Mouse (Mus musculus): ENCODE measurements around the gene Gja1. TPM values are rescaled to one million over a fixed set of nuclear protein-coding genes. Genes with fewer than 3 reads are reported as not detected.
A peak's percentile ranks its signal among the peaks of the same experiment; 100 is the strongest.

The Gja1 gene
- polyA plus RNA-seq (2015; fragmentation: Nextera tagmentation; extraction: Ambion mirVana): 368 and 467 TPM in 2 replicates

DNA sequence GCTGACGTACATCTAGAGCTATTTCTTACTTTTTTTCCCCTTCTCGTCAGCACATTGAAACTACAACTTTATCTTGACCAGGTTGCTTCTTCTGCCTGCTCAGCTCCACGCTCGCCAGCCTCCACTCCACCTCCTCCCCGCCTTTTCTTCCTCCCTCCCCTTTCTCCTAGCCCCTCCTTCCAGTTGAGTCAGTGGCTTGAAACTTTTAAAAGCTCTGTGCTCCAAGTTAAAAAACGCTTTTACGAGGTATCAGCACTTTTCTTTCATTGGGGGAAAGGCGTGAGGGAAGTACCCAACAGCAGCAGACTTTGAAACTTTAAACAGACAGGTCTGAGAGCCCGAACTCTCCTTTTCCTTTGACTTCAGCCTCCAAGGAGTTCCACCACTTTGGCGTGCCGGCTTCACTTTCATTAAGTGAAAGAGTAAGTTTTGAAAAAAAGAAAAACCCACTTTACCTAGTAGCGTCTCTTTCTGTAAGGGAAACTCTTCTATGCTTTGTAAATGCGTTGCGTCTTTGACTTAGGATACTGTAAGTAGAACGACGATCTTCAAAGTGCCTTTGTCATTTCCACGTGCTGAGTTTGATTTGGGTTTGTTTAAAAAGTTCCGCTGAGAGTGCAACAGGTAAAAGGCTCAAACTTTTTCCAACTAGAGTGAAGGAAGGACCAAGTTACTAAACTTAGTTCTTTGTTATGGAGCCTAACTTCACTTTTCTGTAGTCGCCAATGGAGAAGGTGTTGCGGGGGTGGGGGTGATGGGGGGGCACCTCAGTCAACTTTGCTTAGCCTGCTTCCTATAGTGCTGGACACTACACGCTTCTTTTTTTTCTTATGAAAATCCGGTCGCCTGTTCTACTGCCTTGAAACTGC is at the start of gene Gja1:
Gja1 (plus strand) TSS at position 234 of the 869 bp plus-strand sequence.
- peak within 1 kb of the TSS; percentile 68 for H3K4me2 ChIP-seq
- H3K4me1 ChIP-seq (replicated peaks): peaks cover 11% of the 10 kb centered on the region
- peak within 1 kb of the TSS; percentile 70 for H3K4me3 ChIP-seq
- ATAC-seq (replicated peaks; ENCODE audit: insufficient number of reproducible peaks, insufficient read depth, low FRiP score, low read depth): peak; percentile 78
- no peaks in the 10 kb centered on the region for H3K27me3 ChIP-seq
- peak within 1 kb of the TSS; percentile 87 for H3K27ac ChIP-seq
- H3K36me3 ChIP-seq: no peaks in the 10 kb centered on the region
- peak within 1 kb of the TSS; percentile 83 for H3K9ac ChIP-seq
- WGBS: under 1% methylated on average over 23 of the region's 23 CpGs
- H3K9me3 ChIP-seq (replicated peaks): no peaks in the 10 kb centered on the region

DNA sequence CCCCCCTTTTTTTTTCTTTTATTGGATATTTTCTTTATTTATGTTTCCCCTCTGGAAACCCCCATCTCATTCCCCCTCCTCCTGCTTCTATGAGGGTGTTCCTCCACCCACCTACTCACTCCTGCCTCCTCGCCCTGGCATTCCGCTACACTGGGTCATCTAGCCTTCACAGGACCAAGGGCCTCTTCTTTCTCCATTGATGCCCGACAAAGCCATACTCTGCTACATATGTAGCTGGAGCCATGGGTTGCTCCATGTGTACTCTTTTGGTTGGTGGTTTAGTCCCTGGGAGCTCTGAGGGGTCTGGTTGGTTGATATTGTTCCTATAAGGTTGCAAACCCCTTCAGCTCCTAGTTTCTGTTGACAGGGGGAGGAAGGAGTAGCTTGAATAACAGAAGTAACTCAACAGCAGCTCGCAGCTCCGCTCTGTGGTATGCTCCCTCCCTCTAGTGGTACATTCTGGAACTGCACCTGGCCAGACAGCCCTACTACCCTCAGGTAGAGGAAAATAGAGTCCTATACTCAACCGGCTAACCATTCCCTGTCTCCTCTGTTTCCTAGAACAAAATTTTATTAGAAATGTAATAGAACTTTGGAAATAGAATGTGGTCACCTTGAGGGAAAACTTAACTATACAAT is 38.2 kb upstream of the Gja1 start:
- no peaks in the 10 kb centered on the region for H3K4me1 ChIP-seq (replicated peaks)
- 0 out of 2 replicates have a peak, but pooled peaks have one; percentile 55 for ATAC-seq (replicated peaks; ENCODE audit: insufficient number of reproducible peaks, insufficient read depth, low FRiP score, low read depth)
- 49% methylated on average over 6 of the region's 6 CpGs for WGBS

DNA sequence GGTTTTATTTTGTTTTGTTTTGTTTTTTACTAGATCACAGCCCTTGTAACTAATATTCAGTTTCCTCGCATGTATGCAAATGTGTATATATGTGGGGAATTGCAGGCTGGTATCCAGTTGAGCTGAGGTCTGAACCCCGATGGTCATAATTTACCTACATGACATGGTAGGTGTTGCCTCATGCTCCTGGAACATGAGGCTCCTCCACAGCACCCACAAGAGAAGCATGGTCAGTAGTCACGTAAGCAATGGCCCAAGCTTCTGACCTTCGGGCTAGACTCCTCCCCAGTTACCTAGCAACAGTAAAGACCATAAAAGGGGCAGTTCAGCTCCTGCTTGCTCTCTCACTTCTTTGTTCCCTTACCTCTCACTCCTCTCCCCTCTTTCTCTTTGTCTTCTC is 16.7 kb upstream of the Gja1 start:
- Histone ChIP-seq H3K4me2 (no peak overlapping the region), H3K9me3 (replicated peaks) (no peaks in the 10 kb centered on the region), H3K36me3 (no peaks in the 10 kb centered on the region), H3K9ac (no peak overlapping the region), H3K4me1 (replicated peaks) (no peaks in the 10 kb centered on the region), H3K27me3 (no peaks in the 10 kb centered on the region), H3K4me3 (no peak overlapping the region), H3K27ac (no peak overlapping the region)
- WGBS: 70% methylated on average over 4 of the region's 4 CpGs
- no peak for ATAC-seq (replicated peaks; ENCODE audit: insufficient number of reproducible peaks, insufficient read depth, low FRiP score, low read depth)

More for the DNA sequence above, 38.2 kb upstream of the Gja1 start:
- H3K4me2 ChIP-seq: no peak overlapping the region
- no peaks in the 10 kb centered on the region for H3K36me3 ChIP-seq
- H3K27ac ChIP-seq: no peak overlapping the region
- no peaks in the 10 kb centered on the region for H3K27me3 ChIP-seq
- no peak overlapping the region for H3K9ac ChIP-seq
- no peak overlapping the region for H3K4me3 ChIP-seq
- no peaks in the 10 kb centered on the region for H3K9me3 ChIP-seq (replicated peaks)

GRCm38 (mm10) chr10:56369073-56369472 is 8.1 kb upstream of the Gja1 start:
- peaks cover 6% of the 10 kb centered on the region; the same call in 1 of the 2 replicates for H3K4me1 ChIP-seq (replicated peaks)
- no peaks in the 10 kb centered on the region for H3K36me3 ChIP-seq
- WGBS: 17% methylated on average over 7 of the region's 7 CpGs
- no peak overlapping the region for H3K9ac ChIP-seq
- no peak overlapping the region for H3K27ac ChIP-seq
- ATAC-seq (replicated peaks; ENCODE audit: insufficient number of reproducible peaks, insufficient read depth, low FRiP score, low read depth): no peak; the same call in 1 of the 2 replicates
- no peaks in the 10 kb centered on the region for H3K27me3 ChIP-seq
- H3K4me3 ChIP-seq: no peak overlapping the region
- no peaks in the 10 kb centered on the region for H3K9me3 ChIP-seq (replicated peaks)
- no peak overlapping the region for H3K4me2 ChIP-seq

- Histone ChIP-seq H3K4me3 (no peak overlapping the region), H3K4me1 (replicated peaks) (peaks cover 11% of the 10 kb centered on the region), H3K9ac (no peak overlapping the region), H3K36me3 (no peaks in the 10 kb centered on the region), H3K27ac (no peak overlapping the region), H3K4me2 (peak overlapping the region; percentile 50), H3K27me3 (no peaks in the 10 kb centered on the region), H3K9me3 (replicated peaks) (no peaks in the 10 kb centered on the region)
- WGBS: 30% methylated on average over 8 of the region's 8 CpGs
- ATAC-seq (replicated peaks; ENCODE audit: insufficient number of reproducible peaks, insufficient read depth, low FRiP score, low read depth): no peak
These were observed 4.0 kb upstream of the Gja1 start for GRCm38 (mm10) chr10:56373021-56373720.

- WGBS: 61% methylated on average over 5 of the region's 5 CpGs
- Histone ChIP-seq H3K27ac (no peak overlapping the region; the same call in 1 of the 2 replicates), H3K4me2 (no peak overlapping the region), H3K9ac (no peak overlapping the region), H3K27me3 (no peaks in the 10 kb centered on the region), H3K36me3 (no peaks in the 10 kb centered on the region), H3K4me1 (replicated peaks) (peaks cover 11% of the 10 kb centered on the region), H3K9me3 (replicated peaks) (no peaks in the 10 kb centered on the region), H3K4me3 (no peak overlapping the region)
- no peak for ATAC-seq (replicated peaks; ENCODE audit: insufficient number of reproducible peaks, insufficient read depth, low FRiP score, low read depth)
These were observed 3.0 kb upstream of the Gja1 start for GRCm38 (mm10) chr10:56374169-56374568.

GRCm38 (mm10) chr10:56375906-56376468 is 1.1 kb upstream of the Gja1 start:
- Histone ChIP-seq H3K4me1 (replicated peaks) (peaks cover 11% of the 10 kb centered on the region), H3K4me2 (peak overlapping the region; percentile 68), H3K36me3 (no peaks in the 10 kb centered on the region), H3K27me3 (no peaks in the 10 kb centered on the region), H3K9ac (0 out of 2 replicates have a peak overlapping the region, but pooled peaks have one; percentile 83), H3K4me3 (peak overlapping the region; percentile 70), H3K9me3 (replicated peaks) (no peaks in the 10 kb centered on the region), H3K27ac (peak overlapping the region; percentile 87)
- 0 out of 2 replicates have a peak, but pooled peaks have one; percentile 14 for ATAC-seq (replicated peaks; ENCODE audit: insufficient number of reproducible peaks, insufficient read depth, low FRiP score, low read depth)
- 32% methylated on average over 9 of the region's 9 CpGs for WGBS

- Histone ChIP-seq H3K9ac (peak overlapping the region; percentile 83), H3K4me2 (peak overlapping the region; percentile 68), H3K4me1 (replicated peaks) (peaks cover 12% of the 10 kb centered on the region), H3K4me3 (peak overlapping the region; percentile 70), H3K27me3 (no peaks in the 10 kb centered on the region), H3K27ac (peak overlapping the region; percentile 87), H3K9me3 (replicated peaks) (no peaks in the 10 kb centered on the region), H3K36me3 (no peaks in the 10 kb centered on the region)
- no peak for ATAC-seq (replicated peaks; ENCODE audit: insufficient number of reproducible peaks, insufficient read depth, low FRiP score, low read depth)
- WGBS: under 1% methylated on average over 25 of the region's 25 CpGs
These were observed 977 bp downstream of the Gja1 start for GRCm38 (mm10) chr10:56377966-56378647.

DNA sequence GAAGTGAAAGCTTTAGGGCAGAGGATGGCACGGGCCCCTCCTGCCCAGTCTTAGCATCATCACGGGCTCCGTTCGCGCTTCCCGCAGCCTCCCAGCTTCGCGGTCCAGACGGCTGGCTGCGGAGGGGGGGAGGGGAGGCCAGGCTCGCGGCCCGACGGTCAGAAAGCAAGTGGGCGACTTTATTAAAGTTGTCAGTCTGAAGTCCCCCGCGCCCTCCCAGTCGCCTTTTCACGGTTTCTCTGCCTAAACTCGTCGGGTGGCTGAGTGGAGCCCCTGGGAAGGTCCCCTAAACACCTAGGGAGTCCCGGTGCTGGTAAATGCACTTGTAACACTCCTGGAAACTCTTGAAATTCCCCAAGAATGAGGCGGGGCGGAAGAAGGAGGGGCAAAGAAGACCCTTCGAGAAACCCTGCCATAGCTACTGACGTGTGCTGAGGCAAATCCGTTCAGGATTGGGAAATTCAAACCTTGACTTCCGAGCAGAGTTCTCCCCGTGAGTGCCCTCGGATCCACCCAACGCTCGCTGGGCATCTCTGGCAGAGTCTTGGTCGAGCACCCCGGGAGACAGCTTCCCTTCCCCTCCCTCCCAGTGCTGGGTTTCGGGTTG is 1.6 kb downstream of the Gja1 start:
- peak; percentile 24 for ATAC-seq (replicated peaks; ENCODE audit: insufficient number of reproducible peaks, insufficient read depth, low FRiP score, low read depth)
- Histone ChIP-seq H3K4me2 (peak overlapping the region; percentile 68), H3K36me3 (no peaks in the 10 kb centered on the region), H3K4me1 (replicated peaks) (peaks cover 9% of the 10 kb centered on the region), H3K9me3 (replicated peaks) (no peaks in the 10 kb centered on the region), H3K27ac (peak overlapping the region; percentile 87), H3K27me3 (no peaks in the 10 kb centered on the region), H3K4me3 (peak overlapping the region; percentile 70), H3K9ac (peak overlapping the region; percentile 83)
- under 1% methylated on average over 35 of the region's 35 CpGs for WGBS

GRCm38 (mm10) chr10:56379720-56380119 is 2.6 kb downstream of the Gja1 start:
- Histone ChIP-seq H3K36me3 (no peaks in the 10 kb centered on the region), H3K9ac (peak overlapping the region; percentile 83), H3K4me3 (peak overlapping the region; percentile 70), H3K27me3 (no peaks in the 10 kb centered on the region), H3K4me2 (peak overlapping the region; percentile 68), H3K4me1 (replicated peaks) (peaks cover 6% of the 10 kb centered on the region), H3K27ac (peak overlapping the region; percentile 87), H3K9me3 (replicated peaks) (no peaks in the 10 kb centered on the region)
- 8% methylated on average over 7 of the region's 7 CpGs for WGBS
- ATAC-seq (replicated peaks; ENCODE audit: insufficient number of reproducible peaks, insufficient read depth, low FRiP score, low read depth): no peak
